In genomic region chr11:5705972-5706371, GRCm38 (mm10) we compare ENCODE assay signal across 9 mouse cellular contexts. TPM values are rescaled to one million over a fixed set of nuclear protein-coding genes. Genes with fewer than 3 reads are reported as not detected.
DNase-seq lines count a peak whose midpoint lies in the region; ATAC-seq and TF ChIP-seq lines count a peak whose summit lies in the region.
"Had no signal": no experiment of that assay in that cellular context is flagged by ENCODE, and none has a peak within 500 bp of the region (broad histone marks: within the 10 kb centered on the region; RNA-seq: fewer than 3 reads in every experiment).

No protein-coding gene starts in this region.

- H3K27ac ChIP-seq in lung, embryonic 15.5 days = no peak overlapping the region
- H3K27ac ChIP-seq in embryonic facial prominence, embryonic 15.5 days (replicated peaks) = no peak overlapping the region
- no peak overlapping the region for H3K27ac ChIP-seq in intestine, postnatal 0 days (ENCODE audit: low read depth, low read length)
- no peak overlapping the region for H3K27ac ChIP-seq in stomach, embryonic 14.5 days (ENCODE audit: low read length)

- no peak for DNase-seq in lung, postnatal 14 days
- no peak for DNase-seq in urinary bladder, adult 18-20 months (ENCODE audit: low spot score in 2 of 2)
- DNase-seq in Muller cell, postnatal 12 days (ENCODE audit: inconsistent ontology term) = no peak
- DNase-seq: adrenal gland, adult 8-10 months; thymus, adult 18-20 months had no signal

- H3K4me3 ChIP-seq in lung, embryonic 15.5 days = peak overlapping the region; percentile 87; the same call in 1 of the 2 replicates
- peak overlapping the region; percentile 77; the same call in 1 of the 2 replicates for H3K4me3 ChIP-seq in embryonic facial prominence, embryonic 15.5 days (replicated peaks)
- no peak overlapping the region for H3K4me3 ChIP-seq in intestine, postnatal 0 days (ENCODE audit: low read depth, low read length)
- H3K4me3 ChIP-seq in stomach, embryonic 14.5 days (ENCODE audit: low read depth, low read length) = no peak overlapping the region

- 87% methylated on average over 9 of the region's 9 CpGs for WGBS in lung, embryonic 15.5 days
- 89% methylated on average over 9 of the region's 9 CpGs for WGBS in embryonic facial prominence, embryonic 15.5 days
- WGBS in intestine, postnatal 0 days = 80% methylated on average over 9 of the region's 9 CpGs
- WGBS in stomach, embryonic 14.5 days = 88% methylated on average over 9 of the region's 9 CpGs

- H3K4me2 ChIP-seq in lung, embryonic 15.5 days = peak overlapping the region; percentile 72
- peak overlapping the region; percentile 67 for H3K4me2 ChIP-seq in embryonic facial prominence, embryonic 15.5 days (replicated peaks)
- peak overlapping the region; percentile 24 for H3K4me2 ChIP-seq in intestine, postnatal 0 days (replicated peaks; ENCODE audit: low read depth)
- peak overlapping the region; percentile 84 for H3K4me2 ChIP-seq in stomach, embryonic 14.5 days (replicated peaks; ENCODE audit: low read depth, low read length)

- H3K9me3 ChIP-seq in lung, embryonic 15.5 days = no peaks in the 10 kb centered on the region
- H3K9me3 ChIP-seq in embryonic facial prominence, embryonic 15.5 days (replicated peaks) = no peaks in the 10 kb centered on the region
- H3K9me3 ChIP-seq in intestine, postnatal 0 days (ENCODE audit: control insufficient read depth) = no peaks in the 10 kb centered on the region
- no peaks in the 10 kb centered on the region for H3K9me3 ChIP-seq in stomach, embryonic 14.5 days (ENCODE audit: control insufficient read depth, low read depth, low read length)

- H3K9ac ChIP-seq in lung, embryonic 15.5 days = 0 out of 2 replicates have a peak overlapping the region, but pooled peaks have one; percentile 88
- H3K9ac ChIP-seq in embryonic facial prominence, embryonic 15.5 days = no peak overlapping the region
- no peak overlapping the region for H3K9ac ChIP-seq in intestine, postnatal 0 days (ENCODE audit: low read depth, low read length)
- H3K9ac ChIP-seq in stomach, embryonic 14.5 days (replicated peaks; ENCODE audit: low read depth, low read length) = no peak overlapping the region

- peaks cover 17% of the 10 kb centered on the region for H3K36me3 ChIP-seq in lung, embryonic 15.5 days
- H3K36me3 ChIP-seq in embryonic facial prominence, embryonic 15.5 days = peaks cover 17% of the 10 kb centered on the region
- no peaks in the 10 kb centered on the region; the same call in 1 of the 2 replicates for H3K36me3 ChIP-seq in intestine, postnatal 0 days (ENCODE audit: control insufficient read depth, insufficient read depth)
- peaks cover 14% of the 10 kb centered on the region; the same call in 1 of the 2 replicates for H3K36me3 ChIP-seq in stomach, embryonic 14.5 days (ENCODE audit: control insufficient read depth, insufficient read depth, low read length)

- no peak for ATAC-seq in lung, embryonic 15.5 days (ENCODE audit: borderline replicate concordance, extremely low read depth, low FRiP score, low TSS enrichment)
- ATAC-seq in embryonic facial prominence, embryonic 15.5 days (ENCODE audit: insufficient number of reproducible peaks, low FRiP score, low TSS enrichment, low read depth) = no peak
- no peak for ATAC-seq in intestine, postnatal 0 days
- no peak for ATAC-seq in stomach, embryonic 14.5 days (ENCODE audit: insufficient number of reproducible peaks, insufficient read depth, low FRiP score, low read depth)

- TF ChIP-seq CTCF in intestine, postnatal 0 days (IDR thresholded peaks at IDR 0.05; ENCODE audit: low read depth) = no peak

- H3K4me1 ChIP-seq in lung, embryonic 15.5 days = peaks cover 14% of the 10 kb centered on the region
- peaks cover 13% of the 10 kb centered on the region for H3K4me1 ChIP-seq in embryonic facial prominence, embryonic 15.5 days
- H3K4me1 ChIP-seq in intestine, postnatal 0 days (replicated peaks; ENCODE audit: control insufficient read depth, insufficient read depth, low read length) = no peaks in the 10 kb centered on the region
- H3K4me1 ChIP-seq in stomach, embryonic 14.5 days (ENCODE audit: control insufficient read depth, insufficient read depth, low read length) = peaks cover 14% of the 10 kb centered on the region

- H3K27me3 ChIP-seq in lung, embryonic 15.5 days = no peaks in the 10 kb centered on the region
- H3K27me3 ChIP-seq in embryonic facial prominence, embryonic 15.5 days = no peaks in the 10 kb centered on the region
- no peaks in the 10 kb centered on the region for H3K27me3 ChIP-seq in intestine, postnatal 0 days (replicated peaks; ENCODE audit: control insufficient read depth, insufficient read depth, low read length)
- H3K27me3 ChIP-seq in stomach, embryonic 14.5 days (ENCODE audit: control insufficient read depth, insufficient read depth, low read length) = no peaks in the 10 kb centered on the region

RNA-seq across cellular contexts. Expression of gene Mrps24, which starts 9.5 kb away (rescaled TPM):
- 179 and 188 TPM in 2 replicates for polyA plus RNA-seq in lung, embryonic 15.5 days (2015; fragmentation: Nextera tagmentation; extraction: Ambion mirVana)
- 173 and 178 TPM in 2 replicates for polyA plus RNA-seq in embryonic facial prominence, embryonic 15.5 days (2015; fragmentation: Nextera tagmentation; extraction: Ambion mirVana)
- polyA plus RNA-seq in intestine, postnatal 0 days (2015; fragmentation: Nextera tagmentation; extraction: Ambion mirVana) = 173 and 190 TPM in 2 replicates
- 206 and 225 TPM in 2 replicates for polyA plus RNA-seq in stomach, embryonic 14.5 days (2014; fragmentation: Nextera tagmentation; extraction: Ambion mirVana)

RNA-seq across cellular contexts. Expression of gene Urgcp, which starts 56.2 kb away (rescaled TPM):
- 24.6 and 24.8 TPM in 2 replicates for polyA plus RNA-seq in lung, embryonic 15.5 days (2015; fragmentation: Nextera tagmentation; extraction: Ambion mirVana)
- 29.4 and 30.1 TPM in 2 replicates for polyA plus RNA-seq in embryonic facial prominence, embryonic 15.5 days (2015; fragmentation: Nextera tagmentation; extraction: Ambion mirVana)
- 15.4 and 19.0 TPM in 2 replicates for polyA plus RNA-seq in intestine, postnatal 0 days (2015; fragmentation: Nextera tagmentation; extraction: Ambion mirVana)
- 14.2 and 14.4 TPM in 2 replicates for polyA plus RNA-seq in stomach, embryonic 14.5 days (2014; fragmentation: Nextera tagmentation; extraction: Ambion mirVana)

Comparison
In these comparisons a context has a peak if more than half of its experiments do, and no peak if none do; other contexts are left out.
1. H3K4me2 ChIP-seq: peak in every context shown above with its lines; median percentile 84 in stomach, embryonic 14.5 days; 72 in lung, embryonic 15.5 days; 67 in embryonic facial prominence, embryonic 15.5 days; 24 in intestine, postnatal 0 days.
2. H3K4me3 ChIP-seq: peak in lung, embryonic 15.5 days (single experiment) and embryonic facial prominence, embryonic 15.5 days (single experiment); none in intestine, postnatal 0 days (single experiment) and stomach, embryonic 14.5 days (single experiment).